ENCODE assay signal across 22 mouse cellular contexts in genomic region chr7:138472891-138473455, GRCm38 (mm10).
DNase-seq lines count a peak whose midpoint lies in the region; ATAC-seq lines count a peak whose summit lies in the region.
"Had no signal": no experiment of that assay in that cellular context is flagged by ENCODE, and none has a peak within 500 bp of the region (broad histone marks: within the 10 kb centered on the region; RNA-seq: fewer than 3 reads in every experiment).

No protein-coding gene starts in this region.

- DNase-seq in cerebellum, adult 9-10 months: peak; percentile 3
- no peak for DNase-seq in cerebellum, adult 11-12 months
- peak; percentile 62 for DNase-seq in kidney, adult 11 months
- no peak for DNase-seq in kidney, postnatal 10 days
- peak; percentile 30 to 45 for DNase-seq in kidney, postnatal 25 days
- DNase-seq in lung, postnatal 4 days: no peak
- DNase-seq: adrenal gland, postnatal 10 days; gastrocnemius, postnatal 25 days; heart, adult 2 months; heart, postnatal 4 days; left cerebral cortex, postnatal 4 days; thymus, adult 18-20 months; thymus, postnatal 36 days had no signal

- no peaks in the 10 kb centered on the region for H3K36me3 ChIP-seq in megakaryocyte, embryonic 14.5 days (replicated peaks; ENCODE audit: low read length)
- H3K36me3 ChIP-seq: forebrain, embryonic 10.5 days; heart, embryonic 15.5 days; limb, embryonic 15.5 days; midbrain, embryonic 12.5 days had no signal

- ATAC-seq in megakaryocyte, adult 5-6 weeks (ENCODE audit: poor library complexity, severe bottlenecking): no peak
- ATAC-seq: CD4-positive, CD25-positive, alpha-beta regulatory T cell, adult 4 months; forebrain, embryonic 16.5 days; inflammation-experienced regulatory T-cells, adult 6 months had no signal

- no peaks in the 10 kb centered on the region for H3K4me1 ChIP-seq in megakaryocyte, embryonic 14.5 days
- H3K4me1 ChIP-seq: forebrain, embryonic 10.5 days; heart, embryonic 15.5 days; limb, embryonic 15.5 days; midbrain, embryonic 12.5 days had no signal

- no peaks in the 10 kb centered on the region for H3K27me3 ChIP-seq in megakaryocyte, embryonic 14.5 days (replicated peaks)
- H3K27me3 ChIP-seq: heart, embryonic 15.5 days; limb, embryonic 15.5 days; midbrain, embryonic 12.5 days had no signal

- peak overlapping the region; percentile 47 for H3K4me3 ChIP-seq in megakaryocyte, embryonic 14.5 days (replicated peaks)
- H3K4me3 ChIP-seq: forebrain, embryonic 10.5 days; heart, adult 2 months; heart, embryonic 15.5 days; limb, embryonic 15.5 days; midbrain, embryonic 12.5 days had no signal

- peaks cover 3% of the 10 kb centered on the region; the same call in 1 of the 2 replicates for H3K9me3 ChIP-seq in megakaryocyte, embryonic 14.5 days
- H3K9me3 ChIP-seq: forebrain, embryonic 10.5 days; heart, embryonic 15.5 days; limb, embryonic 15.5 days; midbrain, embryonic 12.5 days had no signal

Comparison
In these comparisons a context has a peak if more than half of its experiments do, and no peak if none do; other contexts are left out.
1. DNase-seq: peak in cerebellum, adult 9-10 months (single experiment), kidney, adult 11 months (single experiment) and kidney, postnatal 25 days (2 of 2); none in cerebellum, adult 11-12 months (single experiment), kidney, postnatal 10 days (single experiment) and lung, postnatal 4 days (0 of 2).